Mouse (Mus musculus) cortical plate, adult 2 months (tissue): ENCODE measurements around the gene Cmtm7. TPM values are rescaled to one million over a fixed set of nuclear protein-coding genes. Genes with fewer than 3 reads are reported as not detected.
"Not testable (repeated sequence)": the region's sequence is repeated elsewhere in the genome, so short reads cannot be mapped to it uniquely, and the experiment has no call there.

Experiments
- H3K27ac ChIP-seq: fragments of 200-500 bp; 2 replicates; pipeline ENCODE4 v1.5.1; 2012; ENCODE audit warnings: low read length, control low read depth, inconsistent platforms; ENCODE audit not compliant: insufficient read depth
- H3K4me1 ChIP-seq: fragments of 200-500 bp; 2 replicates; pipeline ENCODE4 v1.6.1; 2011; ENCODE audit warnings: low read length; ENCODE audit not compliant: control insufficient read depth, insufficient read depth
- H3K4me3 ChIP-seq: fragments of 200-500 bp; 2 replicates; pipeline ENCODE4 v1.5.1; 2011; ENCODE audit warnings: mild to moderate bottlenecking, low read length, control low read depth; ENCODE audit not compliant: insufficient read depth
- CTCF ChIP-seq: fragments of 200-500 bp; IDR thresholded peaks from 2 replicates; pipeline ENCODE4 v1.5.1; 2011; ENCODE audit warnings: mild to moderate bottlenecking, control low read depth, low read length; ENCODE audit not compliant: insufficient read depth; ENCODE audit errors: extremely low read depth
- POLR2A ChIP-seq: fragments of 200-500 bp; IDR thresholded peaks from 2 replicates; pipeline ENCODE4 v1.6.1; 2011; ENCODE audit warnings: mild to moderate bottlenecking, low read length, control low read depth; ENCODE audit not compliant: insufficient read depth; ENCODE audit errors: extremely low read depth
- polyA plus RNA-seq: library from polyadenylated mRNA; depleted of rRNA; stranded (reverse); fragments of >200 nt; gene quantifications from 2 replicates; pipeline ENCODE4 v1.2.3, GENCODE M21; 2012; rRNA removed

The Cmtm7 gene
- polyA plus RNA-seq, 1 experiment: 9.1 TPM

DNA sequence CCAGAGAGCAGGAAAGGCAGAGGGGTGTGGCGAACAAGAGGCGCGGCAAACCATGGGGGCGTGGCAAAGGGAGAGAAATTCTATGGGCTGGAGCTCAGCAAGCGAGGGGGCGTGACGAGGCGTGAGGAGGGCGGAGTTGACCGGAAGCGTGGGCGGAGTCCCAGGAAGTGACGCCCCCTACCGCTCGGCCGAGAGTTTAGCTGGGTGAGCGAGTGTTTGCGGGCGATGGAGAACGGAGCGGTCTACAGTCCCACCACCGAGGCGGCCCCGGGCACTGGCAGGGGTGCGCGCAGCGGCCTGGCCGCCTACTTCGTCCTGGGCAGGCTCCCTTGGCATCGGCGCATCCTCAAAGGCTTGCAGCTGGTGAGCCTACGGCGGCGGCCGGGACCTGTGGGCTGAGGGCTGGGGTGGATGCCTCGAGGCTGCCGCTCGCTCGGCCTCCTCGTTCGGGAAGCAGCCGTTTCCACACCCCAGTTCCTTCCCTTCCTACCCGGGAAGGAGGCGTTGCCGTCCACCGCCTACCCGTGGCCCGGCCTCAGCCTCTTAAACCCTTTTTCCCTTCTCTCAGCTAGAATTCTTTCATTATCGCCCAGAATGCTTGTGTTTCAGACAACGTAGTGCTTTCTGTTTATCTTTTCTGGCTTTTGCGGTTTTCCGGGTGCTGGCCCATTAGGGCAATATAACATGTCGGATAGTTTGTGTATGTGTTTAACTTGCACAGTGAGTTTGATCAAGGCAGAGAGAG, 50.5 kb downstream of the Cmtm7 start, which contains the start of gene Cmtm6:
Cmtm6 (plus strand) TSS at position 106 of the 745 bp plus-strand sequence.
- Histone ChIP-seq H3K4me1 (peaks cover 2% of the 10 kb centered on the region; the same call in 1 of the 2 replicates), H3K4me3 (peak within 1 kb of the TSS; percentile 56), H3K27ac (peak within 1 kb of the TSS; percentile 69; the same call in 1 of the 2 replicates)
- TF ChIP-seq CTCF: no peak
- peak; percentile 75; the same call in 1 of the 2 replicates for TF ChIP-seq POLR2A

DNA sequence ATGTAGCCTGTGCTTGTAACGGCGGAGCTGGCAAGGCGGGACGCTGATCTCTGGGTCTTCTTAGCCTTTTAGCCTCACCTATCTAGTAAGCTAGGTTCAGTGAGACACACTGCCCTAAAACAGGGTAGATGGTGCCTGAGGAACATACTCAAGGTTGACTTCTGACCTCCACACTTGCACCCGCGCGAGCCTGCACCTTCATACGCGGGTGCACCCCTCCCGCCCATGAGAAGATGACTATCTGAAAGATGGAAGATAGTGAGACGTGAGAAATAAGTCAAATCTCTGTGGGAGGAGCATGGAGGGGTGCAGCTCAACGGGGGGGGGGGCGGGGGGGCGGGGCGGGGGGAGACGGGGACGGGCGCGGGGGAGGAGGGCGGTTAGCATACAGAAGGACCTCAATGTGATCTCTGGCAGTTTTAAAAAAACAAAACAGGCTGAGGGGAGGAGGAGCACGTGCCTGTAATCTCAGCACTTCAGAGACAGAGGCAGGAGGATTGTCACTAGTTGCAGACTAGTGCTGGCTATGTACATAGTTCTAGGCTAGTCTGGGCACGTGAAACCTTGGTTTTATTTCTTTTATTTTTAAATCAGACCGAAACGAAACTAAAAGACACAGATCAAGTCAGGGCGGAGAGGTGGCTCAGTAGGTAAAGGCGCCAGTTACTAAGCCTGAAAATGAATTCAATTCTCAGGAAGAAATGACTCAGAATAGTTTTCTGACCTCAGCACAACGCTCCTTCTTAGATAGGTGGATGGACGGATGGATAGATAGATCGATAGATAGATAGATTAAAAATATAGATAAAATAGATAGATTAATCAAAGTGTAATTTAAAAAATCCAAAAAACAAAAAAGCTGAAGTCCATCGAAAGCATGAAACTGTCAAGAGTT, 51.5 kb downstream of the Cmtm7 start:
- Histone ChIP-seq H3K27ac (no peak overlapping the region), H3K4me3 (peak overlapping the region; percentile 56; the same call in 1 of the 2 replicates), H3K4me1 (peaks cover 2% of the 10 kb centered on the region; the same call in 1 of the 2 replicates)
- no peak for TF ChIP-seq POLR2A

DNA sequence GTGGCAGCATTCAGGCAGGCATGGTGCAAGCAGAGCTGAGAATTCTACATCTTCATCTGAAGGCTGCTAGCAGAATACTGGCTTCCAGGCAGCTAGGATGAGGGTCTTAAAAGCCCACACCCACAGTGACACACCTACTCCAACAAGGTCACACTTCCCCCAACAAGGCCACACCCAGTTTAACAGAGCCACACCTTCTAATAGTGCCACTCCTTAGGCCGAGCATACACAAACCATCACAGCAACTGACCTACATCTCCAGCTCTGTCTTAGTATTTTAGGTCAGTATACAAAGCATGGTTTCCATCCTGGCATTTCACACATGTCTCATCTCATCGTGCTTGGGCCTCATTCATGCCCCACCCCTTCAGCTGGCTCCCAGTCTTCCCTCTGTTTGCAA, 53.2 kb downstream of the Cmtm7 start:
- H3K27ac ChIP-seq, H3K4me3 ChIP-seq, H3K4me1 ChIP-seq: not testable (repeated sequence)

DNA sequence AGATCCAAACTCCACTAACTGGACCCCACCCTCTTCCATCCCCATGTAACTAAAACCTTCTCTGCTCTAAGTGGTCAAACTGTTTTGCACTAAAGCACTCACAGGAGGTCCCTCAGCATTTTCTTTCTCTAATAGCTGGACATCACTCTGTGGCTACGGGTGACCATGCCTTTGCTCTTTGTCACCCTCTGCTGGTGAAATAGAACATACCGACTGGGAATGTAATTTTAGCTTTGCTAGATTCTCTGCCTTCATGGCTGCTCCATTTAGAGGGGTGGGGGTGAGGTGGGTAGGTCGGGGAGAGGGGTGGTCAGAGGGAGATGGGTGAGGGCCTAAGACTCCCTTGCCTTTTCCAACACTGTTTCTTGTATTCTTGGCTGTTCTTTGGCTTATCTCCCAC, 54.3 kb downstream of the Cmtm7 start:
- TF ChIP-seq CTCF (peak; percentile 69), POLR2A (no peak)
- peaks cover under 1% of the 10 kb centered on the region; the same call in 1 of the 2 replicates for H3K4me1 ChIP-seq
- no peak overlapping the region for H3K4me3 ChIP-seq
- no peak overlapping the region for H3K27ac ChIP-seq

DNA sequence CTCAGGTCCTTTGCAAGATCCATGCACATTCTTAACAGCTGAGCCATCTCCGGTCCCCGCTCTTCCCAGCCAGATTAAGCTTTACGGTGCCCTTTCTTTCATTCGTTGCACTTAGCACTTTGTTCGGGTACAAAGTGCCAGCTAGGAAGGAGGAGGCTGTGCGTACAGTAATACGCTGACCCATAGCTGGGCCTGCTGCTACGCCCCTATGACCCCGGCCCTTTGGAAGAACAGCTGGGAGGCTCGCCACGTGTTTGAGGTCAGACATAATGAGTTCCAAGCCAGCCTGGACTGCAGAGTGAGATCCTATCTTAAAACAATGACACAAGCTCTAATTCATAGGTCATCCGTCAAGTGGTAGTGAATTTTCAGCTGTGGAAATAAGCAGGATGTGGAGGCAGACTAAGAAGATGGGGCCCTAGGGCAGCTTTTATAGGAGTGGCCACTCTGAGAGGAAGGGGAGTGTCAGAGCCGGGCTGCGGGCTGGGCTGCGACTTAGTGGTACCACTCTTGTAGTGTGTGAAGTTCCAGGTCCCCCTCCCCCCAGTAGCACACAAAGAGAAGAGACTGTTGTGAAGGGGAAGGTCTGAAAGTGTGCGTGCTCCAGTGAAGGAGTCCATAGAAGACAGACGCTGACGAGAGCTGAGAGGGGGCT, 64.9 kb downstream of the Cmtm7 start:
- no peak overlapping the region for H3K4me3 ChIP-seq
- TF ChIP-seq POLR2A (no peak), CTCF (no peak)
- no peaks in the 10 kb centered on the region for H3K4me1 ChIP-seq
- no peak overlapping the region for H3K27ac ChIP-seq

DNA sequence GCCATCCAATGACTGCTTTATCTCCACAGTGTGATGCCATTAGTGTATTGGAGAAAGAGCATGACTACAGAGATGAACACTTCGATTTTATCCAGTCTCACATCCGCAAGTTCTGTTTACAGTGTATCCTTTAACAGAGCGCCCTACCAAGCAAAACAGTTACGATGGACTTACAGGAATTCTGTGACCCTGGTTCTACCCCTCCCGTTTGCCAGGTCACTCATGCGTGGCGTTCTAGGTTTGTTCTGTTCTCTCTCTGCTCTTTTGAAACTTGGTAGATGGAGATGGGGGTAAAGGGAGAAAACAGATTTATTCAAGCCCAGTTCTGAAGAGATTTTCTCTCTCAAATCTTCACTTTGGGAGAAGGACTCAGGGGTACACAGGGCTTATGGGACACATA, 68.2 kb downstream of the Cmtm7 start:
- Histone ChIP-seq H3K4me1 (no peaks in the 10 kb centered on the region), H3K27ac (no peak overlapping the region), H3K4me3 (no peak overlapping the region)
- TF ChIP-seq CTCF (no peak), POLR2A (no peak)

DNA sequence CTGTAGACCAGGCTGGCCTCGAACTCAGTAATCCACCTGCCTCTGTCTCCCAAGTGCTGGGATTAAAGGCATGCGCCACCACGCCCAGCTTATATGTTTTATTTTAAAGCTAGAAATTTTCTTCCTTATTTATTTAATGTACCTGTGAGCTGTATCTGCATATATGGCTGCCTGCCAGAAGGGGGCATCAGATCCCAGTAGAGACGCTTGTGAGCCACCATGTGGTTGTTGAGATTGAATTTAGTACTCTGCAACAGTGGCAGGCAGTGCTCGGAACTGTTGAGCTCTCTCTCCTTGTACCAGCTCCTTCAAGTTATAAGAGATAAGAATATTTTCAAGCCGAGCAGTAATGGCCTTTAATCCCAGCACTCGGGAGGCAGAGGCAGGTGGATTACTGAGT, 71.3 kb downstream of the Cmtm7 start:
- H3K27ac ChIP-seq: no peak overlapping the region
- H3K4me1 ChIP-seq: no peaks in the 10 kb centered on the region
- TF ChIP-seq CTCF (peak; percentile 43), POLR2A (no peak)
- H3K4me3 ChIP-seq: no peak overlapping the region

DNA sequence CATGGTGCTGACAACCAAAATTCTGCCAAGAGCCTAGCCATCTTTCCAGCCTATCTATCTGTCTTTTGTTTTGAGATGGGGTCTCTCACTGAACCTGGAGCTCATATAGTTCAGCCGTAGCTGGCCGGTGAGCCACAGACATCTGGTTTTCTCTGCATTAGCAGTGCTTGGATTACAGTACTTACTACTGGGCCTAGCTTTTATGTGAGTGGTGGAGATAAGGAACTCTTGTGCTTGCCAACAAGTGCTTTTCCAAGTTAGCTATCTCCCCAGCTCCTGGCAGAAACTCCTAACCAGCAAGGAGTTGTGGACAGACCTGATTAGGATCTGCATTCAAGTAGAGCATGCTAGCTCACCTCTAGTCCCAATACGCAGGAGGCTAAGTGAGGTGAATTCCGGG, 73.9 kb downstream of the Cmtm7 start:
- Histone ChIP-seq H3K4me1 (no peaks in the 10 kb centered on the region; the same call in 1 of the 2 replicates), H3K4me3 (no peak overlapping the region), H3K27ac (no peak overlapping the region)
- TF ChIP-seq CTCF: no peak
- no peak for TF ChIP-seq POLR2A

Other genes starting within 250 kb of the Cmtm7 start
- gene Trim71, start 217.5 kb downstream of the Cmtm7 start, polyA plus RNA-seq: 0.25 and 0.27 TPM in 2 replicates
- gene Cnot10, start 141.7 kb downstream of the Cmtm7 start, polyA plus RNA-seq: 82.6 and 83.9 TPM in 2 replicates
- 57.8 and 57.9 TPM in 2 replicates for gene Dync1li1, start 93.1 kb downstream of the Cmtm7 start, polyA plus RNA-seq
- gene Cmtm6, start 50.7 kb downstream of the Cmtm7 start, polyA plus RNA-seq: 22.8 and 23.8 TPM in 2 replicates
- gene Cmtm8, start 62.3 kb upstream of the Cmtm7 start, polyA plus RNA-seq: 4.7 and 4.9 TPM in 2 replicates
- gene Gpd1l, start 152.1 kb upstream of the Cmtm7 start, polyA plus RNA-seq: 72.9 and 76.0 TPM in 2 replicates
- 21.1 and 21.2 TPM in 2 replicates for gene Osbpl10, start 196.7 kb upstream of the Cmtm7 start, polyA plus RNA-seq
- gene Rps27rt, start 200.9 kb upstream of the Cmtm7 start, polyA plus RNA-seq: 88.6 and 94.0 TPM in 2 replicates